Mouse (Mus musculus) liver, embryonic 14.5 days (tissue): ENCODE results near the gene Gpr171. TPM values are rescaled to one million over a fixed set of nuclear protein-coding genes. Genes with fewer than 3 reads are reported as not detected.

ENCODE experiments used
- ATAC-seq: fragments of 200-750 bp; cut with Nextera tagmentation; 2 replicates; pipeline ENCODE4 v1.8.0; 2017; ENCODE audit warnings: moderate number of reproducible peaks, mild to moderate bottlenecking, moderate library complexity; ENCODE audit not compliant: insufficient read depth
- DNase-seq, 3 experiments: peaks; one replicate each; pipeline ENCODE4 v3.0.0-alpha.2; 2012 to 2013; ENCODE audit warnings: low read depth in 3 of 3, low spot score in 3 of 3
- H3K27ac ChIP-seq: fragments of 300-500 bp; sonication (generic); 2 replicates; pipeline ENCODE4 v1.5.1; 2014; ENCODE audit warnings: moderate library complexity, mild to moderate bottlenecking, control low read depth, inconsistent platforms
- H3K27me3 ChIP-seq: fragments of 300-500 bp; sonication (generic); 2 replicates; pipeline ENCODE4 v1.6.1; 2014; ENCODE audit warnings: mild to moderate bottlenecking, low read length, moderate library complexity; ENCODE audit not compliant: control insufficient read depth, insufficient read depth
- H3K36me3 ChIP-seq: fragments of 300-500 bp; sonication (generic); replicated peaks from 2 replicates; pipeline ENCODE4 v1.6.1; 2014; ENCODE audit warnings: low read depth; ENCODE audit not compliant: control insufficient read depth, insufficient read depth
- H3K4me1 ChIP-seq, 2 experiments: fragments of 200-500 bp in 1 of 2; fragments of 300-500 bp in 1 of 2; sonication (generic) in 1 of 2; replicated peaks; 2 replicates each; pipeline ENCODE4 v1.6.1; 2012 to 2014; ENCODE audit warnings: antibody characterized with exemption in 1 of 2, inconsistent platforms in 1 of 2, low read length in 1 of 2; ENCODE audit not compliant: control insufficient read depth in 2 of 2, insufficient read depth in 2 of 2
- H3K4me2 ChIP-seq: fragments of 300-500 bp; sonication (generic); 2 replicates; pipeline ENCODE4 v1.6.1; 2014; ENCODE audit warnings: low read depth, mild to moderate bottlenecking, control low read depth, moderate library complexity
- H3K4me3 ChIP-seq, 2 experiments: fragments of 200-500 bp in 1 of 2; fragments of 300-500 bp in 1 of 2; sonication (generic) in 1 of 2; 2 replicates each; pipeline ENCODE4 v1.5.1; 2012 to 2014; ENCODE audit warnings: low read depth in 2 of 2, low read length in 2 of 2, mild to moderate bottlenecking in 2 of 2, control low read depth in 1 of 2, inconsistent platforms in 1 of 2, moderate library complexity in 1 of 2; ENCODE audit not compliant: insufficient read depth in 1 of 2
- H3K9ac ChIP-seq: fragments of 300-500 bp; sonication (generic); replicated peaks from 2 replicates; pipeline ENCODE4 v1.6.1; 2014; ENCODE audit warnings: mild to moderate bottlenecking, control low read depth, moderate library complexity
- H3K9me3 ChIP-seq: fragments of 300-500 bp; sonication (generic); 2 replicates; pipeline ENCODE4 v1.6.1; 2016; ENCODE audit warnings: low read length, mixed read lengths; ENCODE audit not compliant: control insufficient read depth
- CTCF ChIP-seq: IDR thresholded peaks from 2 replicates; pipeline ENCODE4 v1.5.1; 2016; ENCODE audit warnings: antibody characterized with exemption, low read depth, control low read depth
- EP300 ChIP-seq: IDR thresholded peaks from 2 replicates; pipeline ENCODE4 v1.6.1; 2016; ENCODE audit warnings: antibody characterized with exemption, low read depth
- WGBS: fragments of 180-500 bp; shearing (Covaris S2); extraction: QIAGEN DNeasy Blood & Tissue Kit; methylation state at CpG from one replicate; pipeline ENCODE4 v1.1.7; 2014; ENCODE audit not compliant: insufficient replicate concordance; 5-methylcytosine and 5-hydroxymethylcytosine counted together
- polyA plus RNA-seq, 2 experiments: library from polyadenylated mRNA; depleted of rRNA in 1 of 2; stranded (reverse) in 1 of 2; unstranded in 1 of 2; fragments of >200 nt; fragmentation: Nextera tagmentation in 1 of 2; extraction: Ambion mirVana in 1 of 2; gene quantifications; 2 replicates each; pipeline versions ENCODE4 v1.2.1 to v1.2.3; 2012 to 2014

Gpr171 gene
- polyA plus RNA-seq, 2 experiments: 0.32 to 1.0 TPM

- TF ChIP-seq EP300 (no peak), CTCF (no peak)
- ATAC-seq: peak; percentile 45
Measured at GRCm38 (mm10) chr3:59097421-59097820, 4.2 kb downstream of the Gpr171 start.

DNA sequence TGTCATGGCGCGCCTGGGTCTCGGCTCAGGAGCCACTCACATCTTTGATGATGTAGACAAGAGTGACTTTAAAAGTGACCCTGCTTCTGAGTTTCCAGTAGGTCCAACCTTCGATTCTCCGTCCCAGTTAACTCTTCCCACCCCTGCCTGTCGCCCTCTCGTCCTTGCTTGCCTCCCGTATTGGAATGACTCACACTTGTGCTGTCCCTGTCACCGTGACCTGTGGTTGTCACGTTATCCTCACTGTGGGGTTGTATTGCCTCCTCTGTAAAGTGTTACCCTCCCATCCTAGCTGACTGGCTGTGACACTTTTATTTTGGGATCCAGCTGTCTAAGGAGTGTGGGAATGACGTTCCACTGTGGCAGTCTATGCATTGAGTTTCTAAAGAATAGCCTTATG lies 8.9 kb downstream of the Gpr171 start:
- H3K4me2 ChIP-seq: no peak overlapping the region
- no peak overlapping the region for H3K9ac ChIP-seq
- H3K4me3 ChIP-seq: no peak overlapping the region
- 69% methylated on average over 11 of the region's 11 CpGs for WGBS
- H3K36me3 ChIP-seq: no peaks in the 10 kb centered on the region
- DNase-seq: no peak
- no peaks in the 10 kb centered on the region for H3K9me3 ChIP-seq
- H3K4me1 ChIP-seq: peaks cover 0 to under 1% of the 10 kb centered on the region in 2 experiments; a peak in 2 of 4 replicates
- ATAC-seq: no peak
- no peak for TF ChIP-seq CTCF
- no peak for TF ChIP-seq EP300
- no peaks in the 10 kb centered on the region for H3K27me3 ChIP-seq
- H3K27ac ChIP-seq: no peak overlapping the region

More at GRCm38 (mm10) chr3:59097421-59097820, 4.2 kb downstream of the Gpr171 start:
- 51% methylated on average over 6 of the region's 6 CpGs for WGBS
- Histone ChIP-seq H3K4me2 (no peak overlapping the region), H3K36me3 (no peaks in the 10 kb centered on the region), H3K4me3 (no peak overlapping the region), H3K9ac (no peak overlapping the region), H3K9me3 (no peaks in the 10 kb centered on the region), H3K27ac (no peak overlapping the region), H3K27me3 (no peaks in the 10 kb centered on the region), H3K4me1 (peaks cover 0 to 5% of the 10 kb centered on the region in 2 experiments; a peak in 3 of 4 replicates)
- no peak for DNase-seq

DNA sequence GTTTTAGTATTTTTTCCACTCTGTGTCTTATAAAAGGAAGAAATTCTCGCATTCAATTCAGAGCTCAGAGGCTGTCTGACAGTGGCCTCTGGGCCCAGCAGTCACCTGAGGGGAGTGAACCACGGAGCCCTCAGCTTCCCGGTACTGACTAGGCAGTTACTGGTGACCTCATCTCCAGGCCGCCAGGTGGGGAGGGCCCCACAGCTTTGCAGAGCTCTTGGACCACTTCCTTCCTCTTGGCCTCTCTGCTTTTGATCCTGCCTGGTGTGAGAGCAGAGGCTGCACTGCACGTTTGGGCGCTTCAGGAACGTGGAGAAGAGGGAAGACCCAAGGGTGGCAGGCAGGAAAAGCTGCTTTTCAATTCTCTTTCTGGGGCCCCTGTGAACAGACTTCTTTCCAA lies 20.7 kb downstream of the Gpr171 start:
- Histone ChIP-seq H3K9me3 (no peaks in the 10 kb centered on the region), H3K27me3 (no peaks in the 10 kb centered on the region), H3K4me1 (no peaks in the 10 kb centered on the region), H3K27ac (no peak overlapping the region), H3K4me3 (no peak overlapping the region), H3K9ac (no peak overlapping the region), H3K4me2 (no peak overlapping the region), H3K36me3 (no peaks in the 10 kb centered on the region)
- 13% methylated on average over 7 of the region's 7 CpGs for WGBS
- no peak for ATAC-seq
- no peak for DNase-seq
- TF ChIP-seq EP300: no peak
- TF ChIP-seq CTCF: no peak

DNA sequence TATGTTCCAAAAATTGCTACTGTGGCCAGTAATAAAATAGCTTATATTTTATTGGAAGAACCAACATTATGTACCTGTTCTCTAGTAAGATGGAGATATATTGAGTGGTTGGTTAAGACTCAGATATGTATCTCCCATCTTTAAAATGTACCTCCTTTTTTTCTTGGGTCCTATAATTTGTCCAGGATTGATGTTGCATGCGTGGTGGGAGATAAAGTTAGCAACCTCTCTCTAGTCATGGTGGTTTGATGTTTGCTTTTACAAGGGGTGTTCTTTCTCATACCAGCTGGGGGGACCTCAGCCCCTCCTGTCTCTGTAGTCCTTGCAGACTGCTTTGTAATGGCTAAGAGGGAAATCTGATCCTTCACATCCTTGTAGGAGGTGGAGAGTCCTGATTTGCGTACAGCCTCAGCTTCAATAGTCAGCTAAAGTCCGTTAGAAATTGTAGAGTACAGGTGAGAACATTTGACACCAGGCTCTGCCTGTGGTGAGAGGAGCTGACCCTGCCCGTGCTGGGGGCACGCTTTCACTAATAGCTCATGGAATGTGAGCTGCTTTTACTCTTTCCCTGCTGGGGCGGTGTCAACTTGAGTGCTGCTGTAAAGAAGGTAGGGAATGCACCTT lies 21.2 kb downstream of the Gpr171 start:
- Histone ChIP-seq H3K27me3 (no peaks in the 10 kb centered on the region), H3K9ac (no peak overlapping the region), H3K4me1 (no peaks in the 10 kb centered on the region), H3K9me3 (no peaks in the 10 kb centered on the region), H3K36me3 (no peaks in the 10 kb centered on the region), H3K27ac (no peak overlapping the region), H3K4me3 (no peak overlapping the region), H3K4me2 (no peak overlapping the region)
- 42% methylated on average over 6 of the region's 6 CpGs for WGBS
- DNase-seq: no peak
- ATAC-seq: no peak
- TF ChIP-seq CTCF (no peak), EP300 (no peak)

DNA sequence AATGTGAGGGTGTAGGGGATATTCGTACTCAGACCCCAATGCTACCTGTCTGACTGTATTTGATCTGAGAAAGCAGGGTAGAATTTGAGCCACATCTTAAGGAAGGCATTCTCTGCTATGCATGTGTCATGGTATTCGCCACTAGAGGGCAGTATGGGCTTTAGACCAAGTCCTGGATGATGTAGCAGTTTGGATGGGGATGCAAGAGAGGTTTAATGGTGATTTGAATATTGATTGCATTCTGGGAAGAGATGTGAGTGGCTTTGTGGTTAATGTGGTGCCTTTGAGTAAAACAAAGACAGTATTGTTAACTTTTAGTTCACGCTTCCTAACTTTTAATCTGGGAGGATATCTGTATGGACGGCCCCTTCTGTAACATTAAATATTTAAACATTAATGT lies 22.3 kb downstream of the Gpr171 start:
- no peaks in the 10 kb centered on the region for H3K4me1 ChIP-seq
- ATAC-seq (no peak), DNase-seq (peak; percentile 40 to 61 (median 45))
- H3K36me3 ChIP-seq: no peaks in the 10 kb centered on the region
- H3K9me3 ChIP-seq: no peaks in the 10 kb centered on the region
- no peaks in the 10 kb centered on the region for H3K27me3 ChIP-seq
- no peak overlapping the region for H3K4me2 ChIP-seq
- no peak overlapping the region for H3K4me3 ChIP-seq
- no peak overlapping the region for H3K27ac ChIP-seq
- TF ChIP-seq EP300 (no peak), CTCF (peak; percentile 87)
- WGBS: 16% methylated on average over 4 of the region's 4 CpGs
- H3K9ac ChIP-seq: no peak overlapping the region
